11 mouse cellular contexts compared by ENCODE assay signal in genomic region chr4:65607184-65607631, GRCm38 (mm10). TPM values are rescaled to one million over a fixed set of nuclear protein-coding genes. Genes with fewer than 3 reads are reported as not detected.
DNase-seq lines count a peak whose midpoint lies in the region; ATAC-seq and TF ChIP-seq lines count a peak whose summit lies in the region.
"Had no signal": no experiment of that assay in that cellular context is flagged by ENCODE, and none has a peak within 500 bp of the region (broad histone marks: within the 10 kb centered on the region; RNA-seq: fewer than 3 reads in every experiment).

No protein-coding gene starts in this region.

- H3K27me3 ChIP-seq in heart, embryonic 12.5 days (replicated peaks) = no peaks in the 10 kb centered on the region
- no peaks in the 10 kb centered on the region for H3K27me3 ChIP-seq in stomach, embryonic 15.5 days (replicated peaks)
- no peaks in the 10 kb centered on the region for H3K27me3 ChIP-seq in stomach, postnatal 0 days (ENCODE audit: control insufficient read depth, insufficient read depth, low read length)
- H3K27me3 ChIP-seq in liver, embryonic 14.5 days (ENCODE audit: control insufficient read depth, insufficient read depth, low read length) = no peaks in the 10 kb centered on the region

- TF ChIP-seq EP300 in stomach, postnatal 0 days (optimal IDR thresholded peaks at IDR 0.05) = no peak
- no peak for TF ChIP-seq EP300 in liver, embryonic 14.5 days (IDR thresholded peaks at IDR 0.05; ENCODE audit: low read depth)

- no peak for ATAC-seq in heart, embryonic 12.5 days (ENCODE audit: insufficient number of reproducible peaks, low FRiP score)
- ATAC-seq in stomach, embryonic 15.5 days (ENCODE audit: insufficient read depth, low FRiP score, low read depth) = no peak
- ATAC-seq in stomach, postnatal 0 days (ENCODE audit: low FRiP score, low TSS enrichment) = no peak
- peak; percentile 60 for ATAC-seq in liver, embryonic 14.5 days (ENCODE audit: insufficient read depth)

- H3K36me3 ChIP-seq in heart, embryonic 12.5 days = no peaks in the 10 kb centered on the region
- H3K36me3 ChIP-seq in stomach, embryonic 15.5 days = no peaks in the 10 kb centered on the region
- H3K36me3 ChIP-seq in stomach, postnatal 0 days (ENCODE audit: control insufficient read depth, insufficient read depth, low read length) = no peaks in the 10 kb centered on the region
- H3K36me3 ChIP-seq in liver, embryonic 14.5 days (replicated peaks; ENCODE audit: control insufficient read depth, insufficient read depth, low read depth) = no peaks in the 10 kb centered on the region
- H3K36me3 ChIP-seq: G1E had no signal

- no peak for TF ChIP-seq CTCF in stomach, postnatal 0 days (IDR thresholded peaks at IDR 0.05; ENCODE audit: low read depth)
- TF ChIP-seq CTCF in liver, embryonic 14.5 days (IDR thresholded peaks at IDR 0.05; ENCODE audit: low read depth) = no peak

- no peaks in the 10 kb centered on the region for H3K9me3 ChIP-seq in heart, embryonic 12.5 days (replicated peaks)
- H3K9me3 ChIP-seq in stomach, embryonic 15.5 days = no peaks in the 10 kb centered on the region
- H3K9me3 ChIP-seq in stomach, postnatal 0 days (ENCODE audit: control insufficient read depth, low read length) = no peaks in the 10 kb centered on the region
- no peaks in the 10 kb centered on the region for H3K9me3 ChIP-seq in liver, embryonic 14.5 days (ENCODE audit: control insufficient read depth, low read length)

- peaks cover 44% of the 10 kb centered on the region for H3K4me1 ChIP-seq in heart, embryonic 12.5 days (replicated peaks)
- H3K4me1 ChIP-seq in stomach, embryonic 15.5 days = 0 out of 2 replicates have a peak, but pooled peaks cover 12% of the 10 kb centered on the region
- H3K4me1 ChIP-seq in stomach, postnatal 0 days (replicated peaks; ENCODE audit: control insufficient read depth, insufficient read depth) = no peaks in the 10 kb centered on the region; the same call in 1 of the 2 replicates
- peaks cover 3 to 20% of the 10 kb centered on the region in 2 experiments; a peak in 3 of 4 replicates for H3K4me1 ChIP-seq in liver, embryonic 14.5 days (replicated peaks; ENCODE audit: control insufficient read depth in 2 of 2, insufficient read depth in 2 of 2, low read length in 1 of 2)

- H3K4me2 ChIP-seq in heart, embryonic 12.5 days = peak overlapping the region; percentile 64
- H3K4me2 ChIP-seq in stomach, embryonic 15.5 days = peak overlapping the region; percentile 11; the same call in 1 of the 2 replicates
- no peak overlapping the region; the same call in 1 of the 2 replicates for H3K4me2 ChIP-seq in stomach, postnatal 0 days (replicated peaks; ENCODE audit: low read depth)
- H3K4me2 ChIP-seq in liver, embryonic 14.5 days (ENCODE audit: low read depth) = peak overlapping the region; percentile 28

- H3K9ac ChIP-seq in heart, embryonic 12.5 days = 0 out of 2 replicates have a peak overlapping the region, but pooled peaks have one; percentile 50
- H3K9ac ChIP-seq in stomach, embryonic 15.5 days = no peak overlapping the region
- no peak overlapping the region for H3K9ac ChIP-seq in stomach, postnatal 0 days (ENCODE audit: low read length)
- H3K9ac ChIP-seq in liver, embryonic 14.5 days (replicated peaks) = no peak overlapping the region

- peak overlapping the region; percentile 59 for H3K27ac ChIP-seq in heart, embryonic 12.5 days (ENCODE audit: poor library complexity, severe bottlenecking)
- H3K27ac ChIP-seq in stomach, embryonic 15.5 days = no peak overlapping the region
- H3K27ac ChIP-seq in stomach, postnatal 0 days (replicated peaks) = no peak overlapping the region
- H3K27ac ChIP-seq in liver, embryonic 14.5 days = no peak overlapping the region

- 19% methylated on average over 10 of the region's 10 CpGs for WGBS in heart, embryonic 12.5 days
- 77% methylated on average over 10 of the region's 10 CpGs for WGBS in stomach, embryonic 15.5 days
- 79% methylated on average over 10 of the region's 10 CpGs for WGBS in stomach, postnatal 0 days
- WGBS in liver, embryonic 14.5 days (ENCODE audit: insufficient replicate concordance) = 32% methylated on average over 10 of the region's 10 CpGs

- DNase-seq in heart, adult 9 months (ENCODE audit: low spot score in 2 of 2) = no peak
- no peak for DNase-seq in stomach, postnatal 0 days (ENCODE audit: low spot score)
- no peak for DNase-seq in liver, embryonic 14.5 days (ENCODE audit: low read depth in 3 of 3, low spot score in 3 of 3)
- DNase-seq in retina, embryonic 14.5 days (ENCODE audit: low spot score) = no peak
- no peak for DNase-seq in natural killer cell, adult 2 months (ENCODE audit: low spot score in 2 of 2)
- DNase-seq: adrenal gland, postnatal 25 days; right cerebral cortex, postnatal 25 days; thymus, postnatal 4 days had no signal

- H3K4me3 ChIP-seq in heart, embryonic 12.5 days = peak overlapping the region; percentile 26
- H3K4me3 ChIP-seq in stomach, embryonic 15.5 days (replicated peaks) = no peak overlapping the region
- no peak overlapping the region for H3K4me3 ChIP-seq in stomach, postnatal 0 days (ENCODE audit: low read depth, low read length)
- no peak overlapping the region for H3K4me3 ChIP-seq in liver, embryonic 14.5 days (ENCODE audit: insufficient read depth in 1 of 2, low read depth in 2 of 2, low read length in 2 of 2)

RNA-seq across cellular contexts. Expression of gene Trim32, which starts 2.4 kb away (rescaled TPM):
- 37.3 and 39.5 TPM in 2 replicates for polyA plus RNA-seq in heart, embryonic 12.5 days (2016; fragmentation: Nextera tagmentation; extraction: Ambion mirVana)
- 38.4 and 43.8 TPM in 2 replicates for polyA plus RNA-seq in stomach, embryonic 15.5 days (2015; fragmentation: Nextera tagmentation; extraction: Ambion mirVana)
- polyA plus RNA-seq in stomach, postnatal 0 days (2015; fragmentation: Nextera tagmentation; extraction: Ambion mirVana) = 11.1 and 12.9 TPM in 2 replicates
- 2.9 and 3.2 TPM in 2 replicates for polyA plus RNA-seq in liver, embryonic 14.5 days (2012; rRNA removed)
- polyA plus RNA-seq in liver, embryonic 14.5 days (2014; fragmentation: Nextera tagmentation; extraction: Ambion mirVana) = 4.8 and 6.3 TPM in 2 replicates
- polyA plus RNA-seq: G1E had no signal
